Mouse (Mus musculus): ENCODE results near the gene Kif19a.

Kif19a gene

DNA sequence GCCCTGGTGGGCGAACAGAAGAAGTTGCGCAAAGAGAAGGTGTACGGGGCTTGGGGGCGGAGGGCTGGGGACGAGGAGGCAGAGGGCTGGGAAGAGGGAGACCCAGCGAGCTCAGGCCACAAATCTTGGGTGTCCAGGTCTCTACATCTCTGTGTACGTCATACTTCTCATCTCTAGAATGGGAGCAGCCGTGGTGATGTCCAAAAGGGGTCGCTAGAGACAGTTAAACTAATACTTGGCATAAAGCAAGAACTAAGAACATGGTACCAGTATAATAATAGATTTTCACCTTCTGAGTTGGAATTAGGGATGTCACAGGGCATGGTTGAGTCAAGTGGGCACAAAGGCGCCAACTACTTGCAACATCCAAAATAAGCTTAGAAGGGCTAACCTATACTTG is 20.7 kb downstream of the Kif19a start:
- in situ Hi-C loops (cut with MboI), result loop anchor here (5.0 kb wide), 1 partner anchor 34 kb away; no protein-coding TSS in a partner anchor

DNA sequence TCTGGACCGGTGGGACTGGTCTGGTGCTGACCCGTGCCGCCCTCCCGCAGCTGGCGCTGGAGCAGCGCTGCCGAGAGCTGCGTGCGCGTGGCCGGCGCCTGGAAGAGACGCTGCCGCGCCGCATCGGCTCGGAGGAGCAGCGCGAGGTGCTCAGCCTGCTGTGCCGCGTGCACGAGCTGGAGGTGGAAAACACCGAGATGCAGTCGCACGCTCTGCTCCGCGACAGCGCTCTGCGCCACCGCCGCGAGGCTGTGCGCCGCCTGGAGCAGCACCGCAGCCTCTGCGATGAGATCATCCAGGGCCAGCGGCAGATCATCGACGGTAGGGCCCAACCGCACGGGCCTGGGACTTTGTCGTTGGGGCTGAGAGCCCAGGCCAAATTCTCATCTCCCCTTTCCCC is 21.1 kb downstream of the Kif19a start:
- in situ Hi-C loops (cut with MboI), result loop anchor here (5.0 kb wide), 1 partner anchor 34 kb away; no protein-coding TSS in a partner anchor

DNA sequence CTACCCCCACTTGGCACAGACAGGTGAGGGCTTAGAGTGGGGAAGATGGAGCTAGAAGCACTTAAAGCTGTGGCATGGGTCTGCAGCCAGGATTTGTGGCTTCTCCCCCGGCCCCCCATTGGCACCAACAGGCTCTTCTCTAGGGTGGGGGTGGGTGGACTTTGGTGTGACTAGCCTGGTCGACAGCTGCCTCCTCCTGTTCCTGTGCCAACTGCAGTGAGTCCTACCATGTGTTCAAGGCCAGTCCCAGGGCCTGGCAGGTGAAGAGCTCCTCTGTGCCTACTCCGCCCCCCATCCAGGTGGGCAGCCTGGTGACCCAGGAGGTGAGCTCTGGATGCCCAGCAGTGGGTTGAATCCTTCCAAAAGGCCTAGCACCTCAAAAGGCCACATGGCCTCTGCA is 22.4 kb downstream of the Kif19a start:
- in situ Hi-C loops (cut with MboI), result loop anchor here (5.0 kb wide), 1 partner anchor 35 kb away; no protein-coding TSS in a partner anchor

DNA sequence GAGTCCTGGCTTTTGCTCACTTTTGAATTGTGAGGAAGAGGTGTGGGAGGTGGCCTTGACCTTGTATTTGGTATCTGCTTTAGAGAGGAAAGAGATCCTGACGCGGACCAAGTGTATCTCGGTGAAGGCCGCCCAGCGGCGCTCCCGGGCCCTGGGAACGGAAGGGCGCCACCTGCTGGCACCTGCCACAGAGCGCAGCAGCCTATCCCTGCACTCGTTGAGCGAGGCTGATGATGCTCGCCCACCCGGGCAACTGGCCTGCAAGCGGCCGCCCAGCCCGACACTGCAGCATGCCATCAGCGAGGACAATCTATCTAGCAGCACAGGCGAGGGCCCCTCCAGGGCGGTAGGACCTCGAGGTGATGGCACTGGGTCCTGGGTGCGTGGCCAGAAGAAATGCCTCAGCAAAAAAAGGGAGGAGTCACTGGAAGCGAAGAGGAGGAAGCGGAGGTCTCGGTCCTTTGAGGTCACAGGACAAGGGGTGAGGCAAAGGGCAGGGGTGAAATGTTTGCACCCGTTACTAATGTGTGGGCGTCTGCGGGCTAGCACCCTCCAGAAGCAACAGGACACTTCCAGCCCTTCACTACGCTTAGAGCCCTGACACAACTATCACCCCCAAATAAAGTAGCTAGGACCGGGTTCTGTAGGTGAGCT is 24.0 kb downstream of the Kif19a start:
- in situ Hi-C loops (cut with MboI), result loop anchor here (5.0 kb wide), 1 partner anchor 37 kb away; no protein-coding TSS in a partner anchor

DNA sequence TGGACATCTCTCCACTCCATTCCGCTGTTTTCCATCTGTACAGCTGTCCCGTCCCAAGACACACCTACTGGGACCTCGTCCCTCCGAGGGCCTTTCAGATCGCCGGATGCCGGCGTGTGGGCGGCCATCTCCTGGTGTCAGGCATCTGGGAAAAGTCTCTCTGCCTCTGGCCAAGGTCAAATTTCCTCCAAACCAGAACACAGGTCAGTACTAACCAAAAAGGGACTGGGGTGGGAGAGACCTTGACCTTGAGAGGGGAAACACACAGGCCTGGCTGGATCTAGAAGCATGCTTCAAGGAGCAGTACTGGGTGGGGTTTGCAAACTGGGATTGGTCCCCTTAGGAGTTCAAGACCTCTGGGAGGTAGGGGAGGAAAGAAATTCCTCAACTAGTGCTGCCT is 24.5 kb downstream of the Kif19a start:
- in situ Hi-C loops (cut with MboI), result loop anchor here (5.0 to 10.0 kb wide), 2 partner anchors 37 to 115 kb away; partner anchors contain the start of gene Ttyh2

DNA sequence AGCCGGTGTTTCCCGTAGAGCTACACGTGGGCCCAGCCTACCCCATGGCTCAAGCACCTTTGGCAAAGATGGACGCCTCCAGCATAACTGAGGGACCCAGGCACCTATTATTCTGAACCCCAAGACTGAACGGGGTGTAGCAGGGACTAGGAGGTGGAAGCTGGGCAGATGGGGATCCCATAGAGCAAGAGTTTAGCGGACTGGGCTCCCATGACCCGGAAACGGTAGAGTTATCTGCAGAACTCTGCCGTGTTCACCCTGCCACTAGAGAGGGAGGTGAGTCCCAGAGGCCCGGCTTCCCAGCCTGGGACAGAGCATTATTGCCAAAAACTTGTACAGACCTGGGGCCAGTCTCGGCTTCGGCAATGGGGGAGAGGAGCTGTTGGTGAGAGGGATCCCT is 25.0 kb downstream of the Kif19a start:
- in situ Hi-C loops (cut with MboI), result loop anchor here (10.0 kb wide), 1 partner anchor 115 kb away; the partner anchor contains the start of gene Ttyh2

DNA sequence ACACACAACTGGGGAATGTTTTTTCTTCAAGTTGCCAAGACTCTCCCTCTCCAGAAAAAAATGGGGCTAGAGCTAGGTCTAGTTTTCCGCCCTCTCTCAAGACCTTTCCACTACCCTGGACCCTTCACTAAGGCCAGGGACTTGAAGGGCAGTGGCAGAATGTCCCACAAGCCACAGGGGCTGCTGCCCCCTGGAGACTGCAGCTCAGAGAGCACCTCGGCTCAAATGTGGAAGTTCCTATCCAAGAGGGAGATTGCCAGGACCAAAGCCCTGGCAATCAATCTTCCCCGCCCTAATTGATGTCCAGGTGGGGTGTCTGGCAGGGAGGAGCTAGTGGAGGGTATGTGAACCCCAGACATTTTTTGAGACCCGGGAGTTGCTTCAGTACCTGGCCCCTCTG is 25.7 kb downstream of the Kif19a start:
- in situ Hi-C loops (cut with MboI), result loop anchor here (10.0 kb wide), 1 partner anchor 116 kb away; the partner anchor contains the start of gene Ttyh2

DNA sequence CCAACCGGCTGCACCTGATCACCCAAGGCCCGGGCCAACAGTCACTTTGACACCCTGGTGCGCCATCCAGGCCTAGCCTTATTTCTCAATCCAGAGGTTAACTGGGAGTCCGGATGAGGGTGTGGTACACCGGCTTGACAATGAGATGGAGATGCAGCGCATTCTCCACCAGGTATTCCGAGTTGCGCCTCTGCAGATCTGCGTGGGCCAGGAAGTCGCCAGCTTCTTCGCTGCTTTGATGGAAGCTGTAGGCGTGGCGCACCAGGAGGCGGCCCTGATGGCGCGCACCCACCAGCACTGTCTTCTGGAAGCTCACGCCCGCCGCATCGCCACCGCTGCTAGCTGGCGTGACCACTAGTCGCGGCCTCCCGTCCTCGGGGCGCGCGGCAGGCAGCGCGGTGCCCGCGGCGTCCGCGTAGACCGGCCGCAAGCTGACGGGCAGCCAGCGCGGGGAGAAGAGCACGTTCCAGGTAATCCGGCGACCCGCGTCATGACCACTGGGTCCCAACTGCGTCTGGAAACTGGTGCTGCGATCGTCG is 26.2 kb downstream of the Kif19a start:
- in situ Hi-C loops (cut with MboI), result loop anchor here (10.0 kb wide), 1 partner anchor 117 kb away; the partner anchor contains the start of gene Ttyh2

DNA sequence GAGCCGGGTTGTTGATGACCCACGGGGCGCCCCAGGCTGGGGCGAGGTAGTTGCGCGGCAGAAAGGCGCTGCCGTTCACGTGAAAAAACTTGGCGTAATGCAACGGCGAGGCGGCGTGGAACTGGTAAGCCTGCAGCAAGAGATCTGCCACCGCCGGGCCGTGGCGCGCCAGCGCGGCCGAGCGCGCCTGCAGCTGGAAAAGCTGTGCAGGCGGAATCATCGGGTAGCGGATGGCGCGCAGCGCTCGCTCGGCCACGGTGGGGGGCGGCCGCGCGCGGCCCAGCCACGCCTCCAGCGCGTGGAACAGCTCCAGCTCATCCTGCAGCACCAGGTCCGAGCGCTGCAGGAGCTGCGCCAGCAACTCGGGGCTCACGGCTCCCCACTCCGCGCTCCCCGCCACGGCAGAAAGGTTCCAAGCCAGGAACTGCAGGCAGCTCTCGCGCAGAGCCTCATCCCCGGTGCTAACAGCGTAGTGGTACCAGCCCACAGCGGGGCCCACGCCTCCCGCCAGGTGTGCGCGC is 26.8 kb downstream of the Kif19a start:
- in situ Hi-C loops (cut with MboI), result loop anchor here (10.0 kb wide), 1 partner anchor 117 kb away; the partner anchor contains the start of gene Ttyh2

DNA sequence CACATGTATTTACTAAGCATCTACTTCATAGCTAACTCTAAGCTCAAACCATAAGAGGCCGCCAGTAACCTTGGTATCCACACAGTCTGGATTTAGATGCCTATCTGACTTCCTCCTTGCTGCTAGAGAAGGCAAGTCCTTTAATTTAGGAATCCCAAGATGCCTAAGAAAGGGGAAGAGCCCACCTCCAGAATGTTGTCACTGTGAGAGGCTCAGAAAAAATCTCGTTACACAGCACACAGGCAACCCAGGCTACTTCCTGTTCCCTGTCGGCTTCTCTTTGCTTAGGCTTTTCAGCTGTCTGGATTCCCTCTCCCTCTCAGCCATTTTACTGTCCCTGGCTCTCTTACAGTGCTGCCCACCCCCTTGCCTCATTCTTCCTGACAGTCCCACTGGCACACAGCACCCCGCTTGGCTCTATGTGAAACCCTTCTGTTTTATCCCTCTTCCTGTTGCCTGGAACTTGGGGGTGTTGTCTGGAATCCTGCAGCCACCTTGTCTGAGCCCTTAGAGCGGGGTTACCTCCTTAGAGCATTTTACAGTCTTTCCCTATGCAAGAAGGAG is 27.8 kb downstream of the Kif19a start:
- in situ Hi-C loops (cut with MboI), result loop anchor here (10.0 kb wide), 1 partner anchor 118 kb away; the partner anchor contains the start of gene Ttyh2

DNA sequence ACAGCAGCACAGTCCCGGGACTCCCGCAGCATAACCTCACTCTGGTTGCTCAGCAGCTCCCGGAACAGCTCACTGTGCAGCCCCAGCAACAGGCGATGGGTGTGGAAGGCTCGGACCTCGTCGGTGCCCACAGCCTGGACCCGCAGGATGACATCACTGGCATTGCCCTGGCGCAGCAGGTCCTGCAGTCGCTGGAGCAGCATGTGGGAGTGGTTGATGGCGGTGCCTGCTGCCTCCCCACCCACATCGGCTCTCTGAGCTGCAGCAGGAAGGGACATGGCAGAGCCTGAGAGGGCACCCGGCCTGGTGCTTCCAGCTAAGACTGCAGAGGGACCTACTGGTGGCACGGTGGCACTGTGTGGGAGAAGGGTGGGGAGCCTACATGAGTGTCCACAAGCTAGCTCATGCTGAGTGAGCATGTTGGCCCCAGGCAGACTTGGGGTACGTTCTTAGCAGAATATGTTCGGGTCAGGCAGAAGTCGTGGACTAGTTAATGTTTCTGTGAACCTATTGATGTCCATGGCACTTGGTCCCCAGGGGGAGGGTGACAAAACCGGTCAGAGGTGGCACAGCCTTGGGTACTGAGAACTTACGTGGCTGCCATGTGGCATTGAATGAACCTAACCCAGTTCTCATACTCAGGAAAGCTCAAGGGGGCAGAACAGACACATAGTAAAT is 28.8 kb downstream of the Kif19a start:
- in situ Hi-C loops (cut with MboI), result loop anchor here (10.0 kb wide), 1 partner anchor 119 kb away; the partner anchor contains the start of gene Ttyh2

DNA sequence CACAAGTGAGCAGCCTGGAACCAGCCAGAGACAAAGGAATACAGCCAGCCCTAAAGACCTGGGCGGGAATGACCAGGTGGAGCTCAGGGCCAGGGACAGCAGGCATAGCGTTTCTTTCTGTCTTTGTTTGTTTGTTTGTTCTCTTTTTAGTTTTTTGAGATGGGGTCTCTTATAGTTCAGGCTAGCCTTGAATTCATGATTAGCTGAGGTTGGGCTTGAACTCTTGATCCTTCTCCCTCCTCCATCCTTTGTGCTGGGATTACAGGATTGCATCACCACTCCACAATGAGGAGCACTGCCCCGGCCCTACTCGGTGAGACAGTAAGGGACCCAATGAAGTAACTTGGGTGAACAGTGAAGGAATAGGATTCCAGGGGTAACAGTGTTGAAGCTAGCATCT is 29.5 kb downstream of the Kif19a start:
- in situ Hi-C loops (cut with MboI), result loop anchor here (10.0 kb wide), 1 partner anchor 120 kb away; the partner anchor contains the start of gene Ttyh2

DNA sequence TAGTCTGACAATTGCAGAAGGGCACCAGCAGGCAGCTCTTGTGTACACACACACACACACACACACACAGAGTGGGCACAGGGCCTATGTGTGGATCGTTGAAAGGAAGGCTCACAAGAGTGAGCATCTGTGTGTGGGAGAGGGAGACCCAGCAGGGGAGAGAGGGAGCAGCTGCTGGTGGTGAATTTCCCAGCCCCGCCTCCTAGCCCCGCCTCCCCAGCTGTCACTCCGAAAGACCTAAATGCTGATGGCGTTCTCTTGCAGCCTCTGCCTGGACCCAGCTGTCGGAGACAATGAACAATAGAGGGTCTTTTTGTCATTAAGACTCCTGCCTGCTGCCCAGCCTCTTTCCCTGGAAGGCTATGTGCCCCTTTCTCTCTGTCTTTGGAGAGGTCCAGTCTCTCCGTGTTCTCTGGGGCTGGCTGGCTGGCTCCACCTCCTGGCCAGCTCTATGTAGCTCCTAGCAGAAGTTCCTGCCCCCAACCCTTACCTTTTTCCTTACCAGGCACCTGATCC is 30.1 kb downstream of the Kif19a start:
- in situ Hi-C loops (cut with MboI), result loop anchor here (10.0 kb wide), 1 partner anchor 120 kb away; the partner anchor contains the start of gene Ttyh2

DNA sequence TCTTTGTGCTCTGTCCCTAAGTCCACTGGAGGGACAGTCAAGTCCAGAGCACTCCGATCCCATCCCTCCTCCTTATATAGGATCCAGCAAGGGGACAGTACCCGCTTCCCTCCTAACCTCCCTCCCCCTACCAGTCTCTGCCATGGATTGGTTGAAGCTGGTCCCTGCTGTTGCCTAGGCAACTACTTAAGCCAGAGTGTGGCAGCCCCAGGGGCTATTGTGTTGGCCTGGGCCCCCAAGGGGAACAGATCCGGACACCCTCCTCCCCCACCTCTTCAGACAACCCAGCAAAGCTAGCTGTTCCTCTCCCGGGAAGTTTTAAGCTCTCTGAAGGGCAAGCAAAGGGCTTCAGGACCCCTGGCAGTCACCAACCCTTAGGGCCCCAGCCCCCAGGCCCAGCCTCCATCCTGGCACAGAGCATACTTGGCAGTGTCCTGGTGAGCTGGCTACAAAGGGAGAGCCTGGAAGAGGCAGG is 30.7 kb downstream of the Kif19a start, which contains the start of gene Btbd17:
TSS of gene Btbd17 (minus strand) at position 98 of the 475 bp plus-strand sequence.
- in situ Hi-C loops (cut with MboI), result loop anchor here (10.0 kb wide), 1 partner anchor 121 kb away; the partner anchor contains the start of gene Ttyh2

DNA sequence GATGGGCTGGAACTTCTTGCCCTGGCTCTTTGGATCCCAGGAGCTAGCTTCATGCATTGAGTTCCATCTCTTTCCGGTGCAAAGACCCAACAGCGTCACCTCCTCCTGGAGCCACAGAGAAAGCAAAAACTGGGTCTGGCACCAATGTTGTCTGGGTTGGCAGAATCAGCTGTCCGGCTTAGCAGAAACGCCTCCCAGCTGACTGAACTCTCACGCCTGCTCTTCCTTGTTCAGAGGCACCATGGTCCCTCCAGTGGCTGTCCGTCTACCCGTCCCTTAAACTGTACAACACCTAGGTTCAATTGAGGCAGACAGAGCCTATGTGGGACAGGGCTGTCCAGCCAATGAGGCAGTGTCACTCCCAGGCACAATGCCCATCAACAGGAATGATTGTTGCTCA is 32.0 kb downstream of the Kif19a start:
- in situ Hi-C loops (cut with MboI), result loop anchor here (10.0 kb wide), 1 partner anchor 122 kb away; the partner anchor contains the start of gene Ttyh2

DNA sequence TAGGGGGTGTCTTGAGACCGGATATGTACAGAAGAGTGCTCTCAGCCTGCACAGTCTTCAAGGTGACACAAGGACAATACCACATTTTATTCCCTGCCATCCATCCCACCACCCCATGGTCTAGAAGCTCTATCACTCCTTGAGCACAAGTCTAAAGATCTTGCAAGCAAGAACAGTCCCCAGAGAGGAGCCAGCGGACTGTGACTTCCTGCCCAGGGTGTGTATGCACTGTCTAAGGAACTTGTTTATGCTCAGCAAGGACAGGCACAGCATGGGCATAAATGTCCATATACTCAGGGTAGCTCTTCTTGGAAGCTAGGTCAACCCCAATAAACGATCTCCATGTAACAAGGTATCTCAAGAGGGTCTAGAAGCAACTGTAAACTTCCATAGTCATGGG is 32.8 kb downstream of the Kif19a start:
- in situ Hi-C loops (cut with MboI), result loop anchor here (10.0 kb wide), 1 partner anchor 123 kb away; the partner anchor contains the start of gene Ttyh2

DNA sequence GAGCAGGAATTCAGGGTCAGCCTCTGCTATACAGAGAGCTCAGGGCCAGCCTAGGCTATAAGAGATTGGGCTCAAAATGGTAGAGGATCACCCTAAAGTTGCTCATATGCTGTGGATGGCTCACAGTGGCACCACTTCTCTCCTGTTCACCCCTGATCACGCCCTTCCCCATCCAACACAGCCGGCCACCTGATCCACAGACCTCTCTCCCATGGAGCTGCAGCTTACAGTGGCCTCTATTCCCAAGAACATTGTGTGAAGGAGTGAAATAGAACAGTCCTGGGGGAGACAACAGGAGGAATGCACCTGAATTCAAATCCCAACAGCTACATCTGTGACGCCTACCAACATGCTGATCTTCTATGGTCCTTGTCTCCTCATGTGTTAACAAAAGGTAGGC is 33.4 kb downstream of the Kif19a start, which contains the start of gene Gpr142:
TSS of gene Gpr142 (plus strand) at position 301 of the 400 bp plus-strand sequence.
- in situ Hi-C loops (cut with MboI), result loop anchor here (10.0 kb wide), 1 partner anchor 124 kb away; the partner anchor contains the start of gene Ttyh2

DNA sequence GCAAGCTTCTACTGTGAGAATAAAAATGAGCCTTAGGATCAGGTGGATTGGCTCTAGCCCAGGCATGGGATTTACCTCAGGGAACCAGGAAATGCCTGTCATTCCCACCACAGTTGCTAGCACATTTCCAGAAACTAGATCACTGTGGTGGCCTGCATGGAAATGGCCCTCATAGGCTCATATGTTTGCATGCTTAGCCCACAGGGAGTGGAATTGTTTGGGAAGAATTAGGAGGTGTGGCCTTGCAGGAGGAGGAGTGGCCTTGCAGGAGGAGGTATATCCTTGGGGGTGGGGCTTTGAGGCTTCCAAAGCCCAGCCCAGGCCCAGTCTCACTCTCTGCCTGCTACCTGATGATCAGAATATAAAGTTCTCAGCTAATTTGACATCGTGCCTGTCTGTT is 36.7 kb downstream of the Kif19a start:
- in situ Hi-C loops (cut with MboI), result no loop called here

DNA sequence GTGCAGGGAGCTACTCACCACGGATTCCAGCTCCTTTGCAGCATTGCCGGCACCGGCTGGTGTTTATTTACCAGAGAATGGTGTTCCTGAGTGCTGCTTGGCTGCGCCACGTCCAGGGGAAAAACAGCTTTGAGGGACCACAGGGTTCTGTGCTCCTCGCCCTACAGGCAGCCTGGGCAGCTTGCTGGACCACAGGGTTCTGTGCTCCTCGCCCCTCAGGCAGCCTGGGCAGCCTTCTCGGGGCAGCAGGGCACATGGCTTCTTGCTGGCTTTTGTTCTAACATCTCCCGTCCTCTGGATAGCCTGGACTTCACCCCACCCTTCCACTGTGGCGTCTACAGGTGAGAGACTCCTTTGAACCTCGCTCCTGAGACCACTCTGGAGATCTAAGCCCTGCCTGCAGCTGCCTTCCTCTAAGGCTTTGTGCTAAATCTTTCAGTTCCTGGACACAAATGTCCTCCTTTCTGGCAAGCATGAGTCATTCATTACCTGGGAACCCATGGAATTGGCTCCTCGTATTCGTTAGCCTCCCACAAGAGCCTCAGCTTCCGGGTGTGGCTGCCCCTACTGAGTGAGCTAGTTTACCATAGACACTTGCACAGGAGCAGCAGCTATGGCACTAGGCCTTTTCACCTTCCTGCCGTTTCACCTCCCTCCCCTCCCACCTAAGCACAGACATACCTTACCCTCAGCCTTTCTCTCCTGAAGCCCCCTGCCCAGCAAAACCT is 37.5 kb downstream of the Kif19a start:
- in situ Hi-C loops (cut with MboI), result no loop called here

DNA sequence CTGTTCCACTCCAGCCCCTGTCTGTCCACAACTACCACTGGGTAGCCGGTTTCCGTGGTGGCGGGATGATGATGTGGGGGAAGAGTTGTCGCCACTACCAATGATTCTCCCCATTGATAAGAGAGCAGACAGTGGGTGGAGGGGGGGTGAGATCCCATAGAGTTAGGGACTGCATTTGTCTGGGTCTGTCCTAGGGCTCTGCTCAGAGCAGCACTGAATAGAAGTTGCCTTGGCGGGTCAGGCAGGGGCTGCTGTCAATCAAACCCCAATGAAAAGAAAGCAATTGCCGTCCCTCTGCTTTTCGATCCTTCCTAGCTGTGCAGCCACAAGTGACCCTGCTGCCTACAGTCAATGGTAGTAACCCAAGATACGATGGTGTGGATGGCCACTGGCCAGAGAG is 38.8 kb downstream of the Kif19a start:
- in situ Hi-C loops (cut with MboI), result no loop called here
